Mouse (Mus musculus): ENCODE results near the gene Ttn.

- TF ChIP-seq GATA1 (IDR thresholded peaks at IDR 0.05; ENCODE audit: low read length) (no peak), TAL1 (IDR thresholded peaks at IDR 0.05; ENCODE audit: low read length) (no peak)
These were observed 96.5 kb downstream of the Ttn start for GRCm38 (mm10) chr2:76885855-76886254.
